Mouse (Mus musculus) limb, embryonic 14.5 days (tissue): ENCODE data around the gene Robo1. TPM values are rescaled to one million over a fixed set of nuclear protein-coding genes. Genes with fewer than 3 reads are reported as not detected.

ENCODE experiments used
- ATAC-seq: fragments of 200-750 bp; cut with Nextera tagmentation; 2 replicates; pipeline ENCODE4 v1.8.0; 2017; ENCODE audit warnings: low read depth, moderate number of reproducible peaks, moderate TSS enrichment; ENCODE audit not compliant: low FRiP score
- DNase-seq: peaks from one replicate; pipeline ENCODE4 v3.0.0-alpha.2; 2015; ENCODE audit warnings: low spot score
- H3K27ac ChIP-seq: fragments of 300-500 bp; sonication (generic); replicated peaks from 2 replicates; pipeline ENCODE4 v1.5.1; 2014; ENCODE audit warnings: low read depth, mild to moderate bottlenecking, low read length, moderate library complexity, mixed read lengths
- H3K27me3 ChIP-seq: fragments of 300-500 bp; sonication (generic); 2 replicates; pipeline ENCODE4 v1.6.1; 2014; ENCODE audit warnings: low read length, mixed read lengths; ENCODE audit not compliant: control insufficient read depth, insufficient read depth
- H3K36me3 ChIP-seq: fragments of 300-500 bp; sonication (generic); 2 replicates; pipeline ENCODE4 v1.6.1; 2014; ENCODE audit warnings: mild to moderate bottlenecking, low read length, moderate library complexity, mixed read lengths; ENCODE audit not compliant: control insufficient read depth, insufficient read depth
- H3K4me1 ChIP-seq: fragments of 300-500 bp; sonication (generic); 2 replicates; pipeline ENCODE4 v1.6.1; 2014; ENCODE audit warnings: antibody characterized with exemption, low read length, mixed read lengths; ENCODE audit not compliant: control insufficient read depth, insufficient read depth
- H3K4me2 ChIP-seq: fragments of 300-500 bp; sonication (generic); replicated peaks from 2 replicates; pipeline ENCODE4 v1.6.1; 2014; ENCODE audit warnings: low read depth, mild to moderate bottlenecking, low read length, moderate library complexity; ENCODE audit not compliant: severe bottlenecking
- H3K4me3 ChIP-seq: fragments of 300-500 bp; sonication (generic); replicated peaks from 2 replicates; pipeline ENCODE4 v1.5.1; 2014; ENCODE audit warnings: low read length
- H3K9ac ChIP-seq: fragments of 300-500 bp; sonication (generic); 2 replicates; pipeline ENCODE4 v1.6.1; 2014; ENCODE audit warnings: mild to moderate bottlenecking, low read depth, low read length, moderate library complexity; ENCODE audit not compliant: severe bottlenecking
- H3K9me3 ChIP-seq: fragments of 300-500 bp; sonication (generic); 2 replicates; pipeline ENCODE4 v1.6.1; 2016; ENCODE audit warnings: low read length; ENCODE audit not compliant: control insufficient read depth
- POLR2A ChIP-seq: fragments of 200-500 bp; IDR thresholded peaks from 2 replicates; pipeline ENCODE4 v1.8.0; 2012; ENCODE audit warnings: inconsistent platforms, mild to moderate bottlenecking, moderate library complexity, borderline replicate concordance; ENCODE audit not compliant: insufficient read depth, insufficient read length; ENCODE audit errors: extremely low read depth
- WGBS: fragments of 180-500 bp; shearing (Covaris S2); extraction: QIAGEN DNeasy Blood & Tissue Kit; methylation state at CpG from one replicate; pipeline ENCODE4 v1.1.7; 2014; 5-methylcytosine and 5-hydroxymethylcytosine counted together
- polyA plus RNA-seq, 2 experiments: library from polyadenylated mRNA; depleted of rRNA in 1 of 2; stranded (reverse) in 1 of 2; unstranded in 1 of 2; fragments of >200 nt; fragmentation: Nextera tagmentation in 1 of 2; extraction: Ambion mirVana in 1 of 2; gene quantifications; 2 replicates each; pipeline versions ENCODE4 v1.2.1 to v1.2.3; 2012 to 2014

The Robo1 gene
- polyA plus RNA-seq, 2 experiments, result 41.2 to 44.9 TPM

GRCm38 (mm10) chr16:73072883-73073282 lies 764.8 kb downstream of the Robo1 start:
- Histone ChIP-seq H3K27ac (no peak overlapping the region), H3K9me3 (no peaks in the 10 kb centered on the region), H3K9ac (no peak overlapping the region), H3K27me3 (no peaks in the 10 kb centered on the region), H3K4me3 (no peak overlapping the region), H3K4me2 (no peak overlapping the region), H3K36me3 (no peaks in the 10 kb centered on the region), H3K4me1 (no peaks in the 10 kb centered on the region)
- WGBS, result 95% methylated on average over 6 of the region's 6 CpGs
- no peak for TF ChIP-seq POLR2A
- no peak for DNase-seq
- ATAC-seq, result no peak

- Histone ChIP-seq H3K4me1 (0 out of 2 replicates have a peak, but pooled peaks cover 4% of the 10 kb centered on the region), H3K36me3 (no peaks in the 10 kb centered on the region), H3K4me2 (no peak overlapping the region), H3K4me3 (no peak overlapping the region), H3K27ac (no peak overlapping the region), H3K9me3 (no peaks in the 10 kb centered on the region), H3K9ac (no peak overlapping the region), H3K27me3 (no peaks in the 10 kb centered on the region)
- no peak for TF ChIP-seq POLR2A
- ATAC-seq, result no peak
- no peak for DNase-seq
- WGBS, result 74% methylated on average over 4 of the region's 4 CpGs
These were observed 774.3 kb downstream of the Robo1 start for GRCm38 (mm10) chr16:73082420-73082819.

- no peak for TF ChIP-seq POLR2A
- H3K27me3 ChIP-seq, result no peaks in the 10 kb centered on the region
- H3K9ac ChIP-seq, result no peak overlapping the region
- H3K9me3 ChIP-seq, result no peaks in the 10 kb centered on the region
- no peaks in the 10 kb centered on the region for H3K36me3 ChIP-seq
- WGBS, result 88% methylated on average over 2 of the region's 2 CpGs
- no peak overlapping the region for H3K4me3 ChIP-seq
- DNase-seq (no peak), ATAC-seq (no peak)
- H3K27ac ChIP-seq, result no peak overlapping the region
- H3K4me2 ChIP-seq, result no peak overlapping the region
- H3K4me1 ChIP-seq, result 0 out of 2 replicates have a peak, but pooled peaks cover 4% of the 10 kb centered on the region
These were observed 775.0 kb downstream of the Robo1 start for GRCm38 (mm10) chr16:73083077-73083476.
